Mouse (Mus musculus) forebrain, embryonic 15.5 days (tissue): Measurements from ENCODE around the gene Fras1. TPM values are rescaled to one million over a fixed set of nuclear protein-coding genes. Genes with fewer than 3 reads are reported as not detected.

ENCODE experiments used
- ATAC-seq: fragments of 200-750 bp; cut with Nextera tagmentation; replicated peaks from 2 replicates; pipeline ENCODE4 v1.8.0; 2017; ENCODE audit warnings: mild to moderate bottlenecking, moderate TSS enrichment, moderate library complexity
- H3K27ac ChIP-seq: fragments of 300-500 bp; sonication (generic); replicated peaks from 2 replicates; pipeline ENCODE4 v1.5.1; 2015; ENCODE audit warnings: mild to moderate bottlenecking, inconsistent platforms
- H3K27me3 ChIP-seq: fragments of 300-500 bp; sonication (generic); 2 replicates; pipeline ENCODE4 v1.6.1; 2015; ENCODE audit warnings: inconsistent platforms
- H3K36me3 ChIP-seq: fragments of 300-500 bp; sonication (generic); 2 replicates; pipeline ENCODE4 v1.6.1; 2015; ENCODE audit warnings: mild to moderate bottlenecking, inconsistent platforms
- H3K4me1 ChIP-seq: fragments of 300-500 bp; sonication (generic); 2 replicates; pipeline ENCODE4 v1.6.1; 2015; ENCODE audit warnings: inconsistent platforms
- H3K4me2 ChIP-seq: fragments of 300-500 bp; sonication (generic); replicated peaks from 2 replicates; pipeline ENCODE4 v1.6.1; 2015; ENCODE audit warnings: mild to moderate bottlenecking, inconsistent platforms
- H3K4me3 ChIP-seq: fragments of 300-500 bp; sonication (generic); 2 replicates; pipeline ENCODE4 v1.5.1; 2015; ENCODE audit warnings: mild to moderate bottlenecking, inconsistent platforms
- H3K9ac ChIP-seq: fragments of 300-500 bp; sonication (generic); replicated peaks from 2 replicates; pipeline ENCODE4 v1.6.1; 2015; ENCODE audit warnings: mild to moderate bottlenecking, inconsistent platforms
- H3K9me3 ChIP-seq: fragments of 300-500 bp; sonication (generic); 2 replicates; pipeline ENCODE4 v1.6.1; 2016; ENCODE audit warnings: inconsistent platforms
- WGBS: fragments of 180-500 bp; shearing (Covaris S2); methylation state at CpG from one replicate; pipeline ENCODE4 v1.1.7; 2015; ENCODE audit warnings: mixed read lengths; 5-methylcytosine and 5-hydroxymethylcytosine counted together
- polyA plus RNA-seq: library from polyadenylated mRNA; unstranded; fragments of >200 nt; fragmentation: Nextera tagmentation; extraction: Ambion mirVana; gene quantifications from 2 replicates; pipeline ENCODE4 v1.2.1, GENCODE M21; 2015

The Fras1 gene
- polyA plus RNA-seq, 1 experiment from 2014 or later = 5.1 TPM

DNA sequence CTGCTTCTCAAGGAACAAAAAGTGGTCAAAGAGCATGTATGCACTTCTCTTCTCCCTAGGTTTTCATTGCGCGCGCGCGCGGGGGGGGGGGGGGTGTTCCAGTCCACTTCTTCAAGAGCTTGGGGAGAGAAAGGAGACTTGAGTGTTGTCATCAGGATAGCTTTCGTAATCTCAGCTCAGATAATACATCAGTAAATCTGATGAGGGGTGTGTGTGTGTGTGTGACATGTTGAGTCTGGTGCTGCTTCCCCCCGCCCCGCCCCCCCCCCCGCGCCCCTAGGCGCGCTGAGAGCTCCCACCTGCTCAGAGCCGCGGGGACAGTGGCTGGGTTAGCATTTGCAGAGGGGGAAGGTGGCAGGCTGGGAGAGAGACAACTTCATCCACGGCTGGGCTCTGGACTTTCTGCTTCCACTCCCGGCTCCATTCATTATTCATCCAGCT, 1.7 kb downstream of the Fras1 start:
- H3K27ac ChIP-seq = no peak overlapping the region
- peak overlapping the region; percentile 99 for H3K4me2 ChIP-seq
- H3K9me3 ChIP-seq = no peaks in the 10 kb centered on the region
- peak overlapping the region; percentile 60; the same call in 1 of the 2 replicates for H3K9ac ChIP-seq
- peaks cover 20% of the 10 kb centered on the region for H3K4me1 ChIP-seq
- whole genome bisulfite sequencing = 0% methylated on average over 9 of the region's 17 CpGs
- H3K4me3 ChIP-seq = peak overlapping the region; percentile 74
- 0 out of 2 replicates have a peak, but pooled peaks have one; percentile 9 for ATAC-seq
- H3K36me3 ChIP-seq = no peaks in the 10 kb centered on the region
- H3K27me3 ChIP-seq = no peaks in the 10 kb centered on the region

DNA sequence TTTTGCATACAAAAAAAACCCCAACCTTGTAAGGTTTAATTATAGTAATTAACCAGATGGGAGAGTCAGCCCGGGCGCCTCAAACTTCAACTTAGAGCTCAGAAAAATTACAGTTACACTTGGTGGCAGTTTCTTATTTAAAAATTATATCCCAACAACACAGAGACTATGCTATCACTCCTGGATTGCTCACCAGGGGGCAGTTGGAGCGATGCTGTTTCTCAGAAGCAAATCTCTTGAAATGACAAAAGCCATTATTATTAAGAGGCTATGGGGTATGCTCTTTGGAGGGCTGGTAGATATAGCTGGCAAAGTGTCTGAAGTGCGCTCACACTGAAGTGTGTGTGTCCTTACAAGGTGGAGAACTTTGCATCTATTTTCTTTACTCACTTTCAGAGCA, 2.5 kb downstream of the Fras1 start:
- Histone ChIP-seq H3K9ac (no peak overlapping the region), H3K9me3 (no peaks in the 10 kb centered on the region), H3K27me3 (no peaks in the 10 kb centered on the region), H3K4me2 (peak overlapping the region; percentile 99), H3K4me1 (peaks cover 20% of the 10 kb centered on the region), H3K4me3 (no peak overlapping the region), H3K36me3 (no peaks in the 10 kb centered on the region), H3K27ac (no peak overlapping the region)
- 30% methylated on average over 4 of the region's 4 CpGs for WGBS
- no peak for ATAC-seq

- no peaks in the 10 kb centered on the region for H3K36me3 ChIP-seq
- 24% methylated on average over 15 of the region's 15 CpGs for WGBS
- H3K27me3 ChIP-seq = no peaks in the 10 kb centered on the region
- H3K4me2 ChIP-seq = no peak overlapping the region
- H3K9me3 ChIP-seq = no peaks in the 10 kb centered on the region
- peaks cover 6% of the 10 kb centered on the region; the same call in 1 of the 2 replicates for H3K4me1 ChIP-seq
- no peak overlapping the region for H3K9ac ChIP-seq
- no peak overlapping the region for H3K27ac ChIP-seq
- H3K4me3 ChIP-seq = no peak overlapping the region
- no peak for ATAC-seq
These were observed 12.6 kb downstream of the Fras1 start for GRCm38 (mm10) chr5:96386138-96386933.

- H3K27ac ChIP-seq = no peak overlapping the region
These were observed 14.6 kb downstream of the Fras1 start for GRCm38 (mm10) chr5:96388306-96388705.

DNA sequence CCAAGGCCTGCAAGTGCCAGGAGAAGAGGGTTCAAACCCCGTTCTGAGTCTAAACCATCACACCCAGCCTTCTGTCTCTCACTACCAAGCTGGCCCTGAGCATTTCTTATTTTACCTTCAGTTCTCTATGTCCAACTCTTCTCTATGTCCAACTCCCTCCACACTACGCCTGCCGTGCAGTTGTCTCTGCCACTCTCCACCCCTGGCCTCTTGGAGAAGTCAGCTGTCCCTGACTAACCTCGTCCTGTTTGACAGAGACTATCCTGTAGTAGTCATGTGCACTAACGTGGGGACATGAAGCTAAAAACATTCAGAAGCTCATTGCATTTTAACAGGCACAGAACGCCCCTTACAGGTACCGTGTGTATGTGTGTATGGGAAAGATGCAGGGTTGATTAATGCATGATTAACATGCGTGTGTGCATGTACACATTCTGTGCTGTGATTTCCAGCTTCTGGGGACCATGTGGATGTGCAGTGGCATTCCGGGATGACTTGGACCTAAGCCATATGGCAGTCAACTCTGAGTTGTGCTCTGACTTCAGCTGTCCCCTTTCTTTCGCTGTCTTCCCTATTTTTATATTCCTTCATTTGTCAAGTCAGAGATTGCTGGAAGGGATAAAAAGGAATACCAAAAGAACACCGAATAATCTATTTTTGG, 16.3 kb downstream of the Fras1 start:
- H3K27me3 ChIP-seq = no peaks in the 10 kb centered on the region
- H3K36me3 ChIP-seq = no peaks in the 10 kb centered on the region
- ATAC-seq = peak; percentile 68; the same call in 1 of the 2 replicates
- no peak overlapping the region for H3K4me2 ChIP-seq
- H3K9me3 ChIP-seq = no peaks in the 10 kb centered on the region
- WGBS = 75% methylated on average over 11 of the region's 11 CpGs
- peaks cover 6% of the 10 kb centered on the region; the same call in 1 of the 2 replicates for H3K4me1 ChIP-seq
- H3K27ac ChIP-seq = no peak overlapping the region
- H3K4me3 ChIP-seq = no peak overlapping the region
- no peak overlapping the region for H3K9ac ChIP-seq

More at GRCm38 (mm10) chr5:96388306-96388705, 14.6 kb downstream of the Fras1 start:
- Histone ChIP-seq H3K4me3 (no peak overlapping the region), H3K4me2 (no peak overlapping the region), H3K9me3 (no peaks in the 10 kb centered on the region), H3K4me1 (peaks cover 6% of the 10 kb centered on the region; the same call in 1 of the 2 replicates), H3K36me3 (no peaks in the 10 kb centered on the region), H3K27me3 (no peaks in the 10 kb centered on the region), H3K9ac (no peak overlapping the region)
- no peak for ATAC-seq
- whole genome bisulfite sequencing = 80% methylated on average over 8 of the region's 8 CpGs

DNA sequence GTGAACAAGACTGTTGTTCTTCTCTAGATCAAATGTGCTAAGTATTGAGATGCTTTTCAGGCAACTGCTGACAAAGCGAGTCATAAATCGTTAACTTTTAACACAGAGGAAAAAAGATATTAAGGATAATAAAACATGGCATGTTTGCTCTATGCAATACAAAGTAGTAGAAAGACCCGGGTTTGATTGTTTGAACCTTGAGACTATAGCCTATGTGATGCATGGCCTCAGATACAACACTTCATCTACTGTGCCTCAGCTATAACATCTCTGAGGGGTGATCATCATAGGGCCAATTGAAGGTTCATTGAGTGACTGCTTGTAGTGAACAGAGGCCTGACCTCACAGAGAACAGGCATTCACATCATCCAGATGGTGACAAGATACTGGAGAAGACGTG, 17.3 kb downstream of the Fras1 start:
- H3K9me3 ChIP-seq = no peaks in the 10 kb centered on the region
- ATAC-seq = no peak
- H3K4me2 ChIP-seq = no peak overlapping the region
- no peak overlapping the region for H3K4me3 ChIP-seq
- 91% methylated on average over 4 of the region's 4 CpGs for WGBS
- H3K36me3 ChIP-seq = no peaks in the 10 kb centered on the region
- peaks cover 6% of the 10 kb centered on the region; the same call in 1 of the 2 replicates for H3K4me1 ChIP-seq
- H3K27me3 ChIP-seq = no peaks in the 10 kb centered on the region
- H3K27ac ChIP-seq = no peak overlapping the region
- H3K9ac ChIP-seq = no peak overlapping the region

GRCm38 (mm10) chr5:96394947-96395346, 21.2 kb downstream of the Fras1 start:
- no peaks in the 10 kb centered on the region for H3K27me3 ChIP-seq
- peaks cover 2% of the 10 kb centered on the region; the same call in 1 of the 2 replicates for H3K4me1 ChIP-seq
- H3K9ac ChIP-seq = no peak overlapping the region
- no peak overlapping the region for H3K27ac ChIP-seq
- H3K9me3 ChIP-seq = no peaks in the 10 kb centered on the region
- 82% methylated on average over 4 of the region's 4 CpGs for WGBS
- H3K4me2 ChIP-seq = no peak overlapping the region
- no peaks in the 10 kb centered on the region for H3K36me3 ChIP-seq
- no peak overlapping the region for H3K4me3 ChIP-seq
- ATAC-seq = no peak

DNA sequence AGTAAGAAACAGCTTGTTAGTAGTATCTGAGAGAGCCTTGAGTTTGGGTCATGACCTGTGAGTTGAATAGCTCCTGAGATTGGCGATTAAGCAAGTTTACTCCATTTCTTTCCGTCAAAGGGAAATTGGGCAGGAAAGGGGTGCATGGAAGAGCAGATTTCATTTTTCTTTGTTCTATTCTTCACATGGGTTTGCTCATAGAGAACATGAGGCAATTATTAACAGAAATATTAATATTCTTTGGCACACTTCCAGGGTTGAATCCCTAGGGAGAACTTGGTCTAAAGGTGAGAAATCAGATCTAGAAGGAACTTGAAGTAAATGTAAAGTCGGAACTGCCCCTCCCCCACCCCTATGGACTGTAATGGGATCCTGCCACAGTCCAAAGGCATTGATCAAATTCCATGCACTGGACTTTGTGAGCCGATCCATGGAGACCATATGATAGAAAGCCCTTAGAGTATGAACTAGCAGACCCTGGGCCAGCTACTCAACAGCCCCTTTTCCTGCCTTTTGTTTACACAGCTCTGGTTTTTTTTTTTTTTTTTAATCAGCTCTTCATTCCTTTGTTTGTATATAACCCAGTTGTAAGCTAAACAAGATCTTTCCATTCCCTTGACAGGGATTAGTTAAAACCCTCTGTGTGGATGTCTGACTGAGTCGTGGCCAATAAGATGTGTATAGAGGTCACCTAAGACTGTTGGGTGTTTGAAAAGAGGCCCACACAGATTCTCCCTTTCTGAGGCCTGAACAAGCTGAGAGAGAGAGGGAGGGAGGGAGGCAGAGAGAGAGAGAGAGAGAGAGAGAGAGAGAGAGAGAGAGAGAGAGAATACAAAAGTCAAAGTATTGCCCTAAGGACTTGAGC, 22.3 kb downstream of the Fras1 start:
- no peak overlapping the region for H3K4me2 ChIP-seq
- H3K4me1 ChIP-seq = no peaks in the 10 kb centered on the region; the same call in 1 of the 2 replicates
- H3K9me3 ChIP-seq = no peaks in the 10 kb centered on the region
- H3K4me3 ChIP-seq = no peak overlapping the region
- ATAC-seq = no peak
- no peak overlapping the region for H3K27ac ChIP-seq
- H3K27me3 ChIP-seq = no peaks in the 10 kb centered on the region
- whole genome bisulfite sequencing = 29% methylated on average over 5 of the region's 5 CpGs
- no peak overlapping the region for H3K9ac ChIP-seq
- no peaks in the 10 kb centered on the region for H3K36me3 ChIP-seq

GRCm38 (mm10) chr5:96402555-96402954, 28.8 kb downstream of the Fras1 start:
- Histone ChIP-seq H3K9me3 (no peaks in the 10 kb centered on the region), H3K27me3 (no peaks in the 10 kb centered on the region), H3K4me1 (peaks cover 15% of the 10 kb centered on the region), H3K4me2 (no peak overlapping the region), H3K36me3 (no peaks in the 10 kb centered on the region), H3K4me3 (no peak overlapping the region), H3K27ac (no peak overlapping the region), H3K9ac (no peak overlapping the region)
- no peak for ATAC-seq
- WGBS = 79% methylated on average over 3 of the region's 3 CpGs

DNA sequence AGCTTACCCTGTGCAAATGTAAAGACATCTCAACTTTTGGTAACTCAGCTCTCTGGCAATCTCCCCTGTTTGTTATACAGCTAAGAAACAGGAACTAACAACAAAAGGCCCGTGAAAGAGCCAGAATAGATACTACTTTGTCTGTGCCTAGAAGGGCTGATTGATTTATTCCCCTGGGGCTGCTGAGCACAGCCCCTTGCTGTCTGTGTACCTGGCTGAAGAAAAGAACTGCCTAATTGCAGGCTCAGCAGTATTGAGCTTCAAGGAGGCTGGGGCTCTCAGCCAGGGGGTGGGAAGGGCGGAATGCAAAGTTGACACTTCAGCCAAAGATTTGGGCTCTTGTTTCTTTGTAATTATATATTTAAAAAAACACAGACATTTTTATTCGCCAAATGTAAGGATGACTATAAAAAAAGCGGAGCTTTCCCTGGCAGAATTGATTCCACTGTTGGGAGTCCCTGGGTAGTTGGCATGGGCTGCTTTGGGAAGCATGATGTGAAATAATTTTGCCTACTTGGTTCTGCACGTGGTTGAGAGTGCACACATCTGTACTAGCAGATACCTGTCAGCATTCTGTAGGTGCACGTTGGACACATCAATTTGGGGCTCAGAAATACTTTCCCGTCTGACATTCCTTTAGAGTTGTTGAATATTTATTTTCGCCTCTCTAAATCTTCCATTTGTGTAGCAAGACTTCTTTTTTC, 31.5 kb downstream of the Fras1 start:
- Histone ChIP-seq H3K9me3 (no peaks in the 10 kb centered on the region), H3K36me3 (no peaks in the 10 kb centered on the region), H3K9ac (no peak overlapping the region), H3K4me1 (peaks cover 15% of the 10 kb centered on the region), H3K4me2 (no peak overlapping the region), H3K4me3 (no peak overlapping the region), H3K27ac (no peak overlapping the region; the same call in 1 of the 2 replicates), H3K27me3 (no peaks in the 10 kb centered on the region)
- peak; percentile 55 for ATAC-seq
- WGBS = 38% methylated on average over 8 of the region's 8 CpGs

- Histone ChIP-seq H3K36me3 (no peaks in the 10 kb centered on the region), H3K4me3 (no peak overlapping the region), H3K27me3 (no peaks in the 10 kb centered on the region), H3K9me3 (no peaks in the 10 kb centered on the region), H3K4me1 (peaks cover 15% of the 10 kb centered on the region), H3K9ac (no peak overlapping the region), H3K27ac (no peak overlapping the region), H3K4me2 (no peak overlapping the region)
- no peak for ATAC-seq
- WGBS = 65% methylated on average over 2 of the region's 2 CpGs
These were observed 34.5 kb downstream of the Fras1 start for GRCm38 (mm10) chr5:96408291-96408690.
